Mouse (Mus musculus) left cerebral cortex, adult 18-20 months (tissue): ENCODE results near the gene Neurl4. TPM values are rescaled to one million over a fixed set of nuclear protein-coding genes. Genes with fewer than 3 reads are reported as not detected.
"Not testable (repeated sequence)": the region's sequence is repeated elsewhere in the genome, so short reads cannot be mapped to it uniquely, and the experiment has no call there.

ENCODE experiments used
- DNase-seq, 2 experiments: peaks; one replicate each; pipeline ENCODE4 v3.0.0; 2021 to 2022; ENCODE audit warnings: low spot score in 2 of 2, mixed read lengths in 1 of 2
- long read RNA-seq, 2 experiments: library from polyadenylated mRNA; stranded (forward); transcript quantifications; one replicate each; pipeline ENCODE4 v2.0.0; 2021
- total RNA-seq, 2 experiments: library from RNA; stranded (reverse); gene quantifications; 2 replicates each; pipeline ENCODE4 v1.2.3; 2021

The Neurl4 gene
- total RNA-seq = 100 to 1,000 TPM; 116 to 118 TPM
- long read RNA-seq, experiment 1, full-length matches to known transcripts = 5 of 36 reads
- long read RNA-seq, experiment 1, partial matches to known transcripts = 21 of 36 reads
- long read RNA-seq, experiment 1, other reads (novel, unspliced or antisense) = 10 of 36 reads
- long read RNA-seq, experiment 2, full-length matches to known transcripts = 2 of 35 reads
- long read RNA-seq, experiment 2, partial matches to known transcripts = 14 of 35 reads
- long read RNA-seq, experiment 2, other reads (novel, unspliced or antisense) = 19 of 35 reads

GRCm38 (mm10) chr11:69900471-69901405 lies at the start of gene Neurl4, which contains the start of gene 2810408A11Rik:
TSS of gene Neurl4 (plus strand) at chr11:69901072.
TSS of gene 2810408A11Rik (minus strand) at chr11:69900987.
- DNase-seq = peak; percentile 82 to 89

- DNase-seq = no peak
Measured at GRCm38 (mm10) chr11:69853994-69854393, 46.9 kb upstream of the Neurl4 start.

- DNase-seq = no peak
Measured at GRCm38 (mm10) chr11:69854680-69855079, 46.2 kb upstream of the Neurl4 start.

GRCm38 (mm10) chr11:69855347-69855746 lies 45.5 kb upstream of the Neurl4 start:
- peak in 1 of 2 experiments; percentile 38 for DNase-seq

GRCm38 (mm10) chr11:69858113-69858998 lies 42.5 kb upstream of the Neurl4 start, which contains the start of gene Tnk1:
TSS of gene Tnk1 (minus strand) at chr11:69858730.
- DNase-seq = no peak

- DNase-seq = not testable (repeated sequence)
Measured at GRCm38 (mm10) chr11:69863729-69864128, 37.1 kb upstream of the Neurl4 start.

- DNase-seq = no peak
Measured at GRCm38 (mm10) chr11:69864138-69864860, 36.6 kb upstream of the Neurl4 start.

- DNase-seq = no peak
Measured at GRCm38 (mm10) chr11:69865561-69865960, 35.3 kb upstream of the Neurl4 start.

- DNase-seq = no peak
Measured at GRCm38 (mm10) chr11:69867335-69867734, 33.5 kb upstream of the Neurl4 start.

- no peak for DNase-seq
Measured at GRCm38 (mm10) chr11:69870289-69871069, 30.4 kb upstream of the Neurl4 start.

- no peak for DNase-seq
Measured at GRCm38 (mm10) chr11:69871822-69872221, 29.1 kb upstream of the Neurl4 start.

- DNase-seq = no peak
Measured at GRCm38 (mm10) chr11:69872451-69872850, 28.4 kb upstream of the Neurl4 start.

GRCm38 (mm10) chr11:69876186-69876585 lies 24.7 kb upstream of the Neurl4 start:
- DNase-seq = peak in 1 of 2 experiments; percentile 9

- DNase-seq = peak; percentile 76 to 82
Measured at GRCm38 (mm10) chr11:69876867-69877266, 24.0 kb upstream of the Neurl4 start.

- DNase-seq = no peak
Measured at GRCm38 (mm10) chr11:69877878-69878277, 23.0 kb upstream of the Neurl4 start, which contains the start of gene Tmem95. TSS of gene Tmem95 (minus strand) at chr11:69878018.

GRCm38 (mm10) chr11:69878399-69878798 lies 22.5 kb upstream of the Neurl4 start:
- DNase-seq = no peak

- DNase-seq = no peak
Measured at GRCm38 (mm10) chr11:69878952-69879351, 21.9 kb upstream of the Neurl4 start.

- DNase-seq = no peak
Measured at GRCm38 (mm10) chr11:69879711-69880110, 21.2 kb upstream of the Neurl4 start.

GRCm38 (mm10) chr11:69880506-69880852 lies 20.4 kb upstream of the Neurl4 start:
- DNase-seq = peak; percentile 27 to 30
